Mouse (Mus musculus) CH12F3 (cell line): ENCODE results near the gene Dnal4.
"Not testable (repeated sequence)": the region's sequence is repeated elsewhere in the genome, so short reads cannot be mapped to it uniquely, and the experiment has no call there.

Source experiments
- in situ Hi-C: fragments of 300-500 bp; cut with MboI; formaldehyde crosslinking; loops from 2 replicates; pipeline ENCODE4 v1.14.3; 2020; ENCODE audit warnings: low sequenced_read_pairs

Dnal4 gene

DNA sequence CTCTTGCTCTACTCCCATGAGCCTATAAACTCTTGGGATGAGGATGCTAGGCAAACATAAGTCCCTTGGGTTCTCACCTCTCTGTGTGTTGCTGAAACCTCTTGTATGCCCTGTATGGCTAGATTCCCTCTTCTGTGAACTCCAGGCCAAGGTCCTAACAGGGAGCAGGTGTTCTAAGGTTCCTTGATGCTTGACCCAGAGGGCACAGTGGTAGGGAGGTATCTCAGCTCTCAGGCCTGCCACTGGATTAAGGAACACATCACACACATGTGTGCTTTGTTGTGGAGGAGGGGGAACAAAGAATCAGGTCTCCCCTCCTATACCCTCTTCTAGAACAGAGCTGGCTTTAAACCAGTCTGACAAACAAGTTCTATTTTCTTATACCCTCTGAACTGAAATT is at the start of gene Dnal4:
Dnal4 (minus strand) TSS at position 101 of the 400 bp plus-strand sequence.
- in situ Hi-C loops, result no loop called here

DNA sequence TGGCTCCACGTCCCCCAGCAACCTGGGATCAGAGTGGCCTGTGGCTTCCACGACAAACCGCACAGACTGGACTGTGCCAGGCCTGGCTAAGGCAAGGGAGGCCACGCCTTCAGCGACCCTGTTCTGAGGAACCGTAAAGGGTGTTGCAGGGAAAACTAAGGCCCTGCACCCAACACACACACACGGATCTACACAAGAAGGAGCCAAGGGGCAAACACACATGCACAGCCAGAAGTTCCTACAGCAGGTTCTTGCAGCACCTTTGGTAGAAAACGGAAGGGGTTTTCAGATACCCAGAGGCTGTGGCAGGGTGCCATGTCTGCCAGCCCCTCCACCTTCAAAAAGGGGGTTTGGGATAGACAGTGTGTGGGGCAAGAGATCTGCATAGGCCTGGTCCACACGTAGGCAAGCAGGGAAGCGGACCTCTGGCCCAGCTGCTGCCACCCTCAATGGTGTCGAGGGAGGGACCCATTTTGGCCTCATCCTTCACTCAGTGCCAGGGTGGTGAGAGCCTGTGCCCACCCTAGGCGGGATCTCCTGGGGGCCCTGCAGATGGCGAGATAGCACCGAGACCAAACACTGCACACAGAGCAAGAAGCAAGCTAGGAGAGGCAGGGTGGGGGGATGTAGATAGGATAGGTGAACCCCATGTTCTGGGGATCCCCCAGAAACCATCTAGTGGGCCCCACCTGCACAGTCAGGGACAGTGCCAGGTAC is 49.6 kb upstream of the Dnal4 start:
- in situ Hi-C loops, result no loop called here

DNA sequence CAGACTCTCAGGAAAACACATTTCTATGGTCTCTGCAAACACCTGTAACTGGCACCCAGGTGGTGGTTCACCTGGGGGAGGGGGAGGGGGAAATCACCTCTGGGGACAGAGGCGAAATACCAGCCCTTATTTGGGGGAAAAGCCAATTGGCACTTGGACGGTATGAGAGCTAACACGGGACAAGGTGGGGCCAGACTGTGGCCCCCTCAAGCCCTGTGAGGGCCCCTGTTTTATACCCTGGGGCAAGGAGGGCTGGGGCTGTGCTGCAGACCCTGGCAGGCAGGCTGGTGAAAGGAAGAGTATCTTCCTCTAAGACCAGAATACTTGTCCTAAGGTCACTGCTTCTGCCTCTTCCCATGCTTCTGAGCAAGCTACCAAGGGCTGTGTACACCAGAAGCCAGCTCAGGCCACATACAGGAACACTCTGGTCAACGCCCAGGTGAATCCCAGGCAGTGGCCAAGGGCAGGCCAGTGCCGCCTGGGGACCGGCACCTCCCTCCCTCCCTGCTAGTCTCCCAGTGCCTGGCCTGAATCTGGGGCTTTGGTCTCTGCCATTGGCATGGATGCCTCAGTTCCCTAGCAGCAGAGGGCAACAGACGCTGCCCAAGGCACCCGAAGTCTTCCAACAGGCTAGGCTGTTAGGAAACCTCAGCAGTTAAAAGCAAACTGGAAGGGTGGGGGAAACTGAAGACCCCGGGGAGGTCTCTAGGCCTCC is 48.7 kb upstream of the Dnal4 start:
- in situ Hi-C loops, result no loop called here

DNA sequence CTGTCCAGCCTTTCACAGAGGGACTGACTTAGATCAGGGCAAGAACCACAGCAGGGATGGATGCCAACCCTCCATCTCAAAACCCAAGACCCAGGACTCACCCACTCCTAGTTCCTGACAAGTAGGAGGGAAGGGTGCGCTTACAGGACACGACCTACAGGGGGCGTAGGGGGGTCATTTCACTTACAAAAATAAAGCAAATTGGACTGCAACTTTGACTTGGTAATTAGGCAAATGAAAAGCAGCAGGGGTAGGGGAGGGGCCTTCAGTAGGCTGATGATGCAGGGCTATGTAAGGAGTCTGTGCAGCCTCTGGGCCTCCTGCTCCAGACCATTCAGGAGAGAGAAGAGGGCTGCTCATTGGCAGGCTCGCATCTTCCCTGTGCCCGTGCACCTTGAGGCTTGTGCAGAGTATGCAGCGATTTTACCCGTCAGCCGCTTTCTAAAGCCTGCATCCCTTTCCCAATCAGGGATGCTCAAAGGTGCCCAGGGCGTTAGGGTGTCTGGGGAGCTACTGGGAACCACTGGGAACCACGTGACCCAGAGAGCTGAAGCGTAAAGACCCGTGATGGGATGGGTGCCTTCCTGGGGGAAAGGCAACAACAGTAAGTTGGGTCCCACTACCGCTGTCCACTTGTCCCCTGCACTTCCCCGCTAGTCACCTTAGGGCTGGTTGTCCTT is 47.6 kb upstream of the Dnal4 start:
- in situ Hi-C loops, result no loop called here

DNA sequence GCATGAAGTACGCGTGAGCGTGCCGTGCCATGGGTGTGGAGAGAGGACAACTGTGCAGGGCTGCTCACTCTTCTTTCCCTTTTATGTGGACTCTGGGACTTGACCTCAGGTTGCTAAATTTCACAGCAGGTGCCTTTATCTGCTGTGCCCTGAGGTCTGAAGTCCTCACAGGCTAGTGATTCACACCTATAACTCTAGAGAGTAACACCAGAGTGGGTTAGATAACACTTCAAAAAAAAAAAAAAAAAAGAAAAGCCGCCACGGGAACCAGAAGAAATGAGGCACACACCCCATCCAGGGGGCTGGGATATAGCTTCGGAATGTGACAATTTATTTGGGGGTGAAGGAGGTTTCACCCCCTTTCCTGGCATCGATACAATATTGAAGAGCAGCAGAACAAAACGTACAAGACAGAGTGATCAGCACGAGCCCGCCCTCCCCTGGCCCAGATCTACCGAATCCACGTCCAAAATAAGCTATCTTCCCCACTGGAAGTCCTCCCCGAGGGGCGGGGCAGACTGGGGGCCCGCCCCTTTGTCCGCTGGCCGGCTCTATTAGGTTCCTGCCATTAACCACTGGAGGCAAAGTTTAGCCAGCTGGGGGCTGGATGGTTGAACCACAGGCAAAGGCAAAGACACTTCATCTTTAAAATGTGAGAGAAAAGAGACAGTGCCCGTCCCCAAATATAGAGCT is 46.1 kb upstream of the Dnal4 start:
- in situ Hi-C loops, result no loop called here

DNA sequence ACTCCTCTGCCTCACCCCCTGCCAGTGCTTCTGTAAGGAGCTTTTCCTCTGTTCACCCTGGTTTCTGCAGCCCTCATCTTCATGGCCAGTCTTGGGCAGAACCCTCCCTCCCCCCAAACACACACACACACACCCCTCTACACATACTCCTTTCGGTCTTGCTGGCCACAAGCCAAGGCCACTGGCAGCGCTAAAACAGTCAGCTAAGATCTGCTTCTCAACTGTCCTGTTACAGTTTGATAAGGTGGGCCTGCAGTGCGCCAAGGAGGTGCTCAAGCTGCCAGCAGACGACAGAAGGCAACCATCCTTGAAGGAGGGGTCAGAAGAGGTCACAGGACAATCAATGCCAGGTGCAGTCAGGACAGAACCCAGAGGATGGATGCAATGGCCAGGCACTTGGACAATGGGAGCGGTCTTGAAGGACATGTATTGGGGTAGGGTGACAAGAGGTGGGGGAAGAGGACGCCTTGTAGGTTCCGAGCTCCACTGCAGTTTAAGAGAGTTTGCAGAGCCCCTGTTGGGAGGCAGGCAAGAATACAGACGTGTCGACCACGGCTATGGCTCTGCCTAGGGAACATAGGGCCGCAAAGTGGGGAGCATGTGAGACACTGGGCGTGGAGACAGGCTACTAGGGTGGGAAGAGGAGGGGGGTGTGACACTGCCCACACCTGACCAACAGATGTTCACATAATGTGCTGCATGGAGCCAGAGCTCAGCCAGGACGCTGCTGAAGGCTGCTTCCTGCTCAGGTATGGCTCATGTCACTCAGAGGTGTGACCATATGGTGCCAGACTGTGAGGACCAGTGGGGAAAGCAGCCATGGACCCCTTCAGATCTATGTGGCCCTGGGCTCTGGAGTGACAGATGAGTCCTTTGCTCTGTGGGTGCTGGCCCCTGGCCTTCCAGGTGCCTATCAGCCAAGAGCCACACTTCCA is 44.9 kb upstream of the Dnal4 start:
- in situ Hi-C loops, result no loop called here

DNA sequence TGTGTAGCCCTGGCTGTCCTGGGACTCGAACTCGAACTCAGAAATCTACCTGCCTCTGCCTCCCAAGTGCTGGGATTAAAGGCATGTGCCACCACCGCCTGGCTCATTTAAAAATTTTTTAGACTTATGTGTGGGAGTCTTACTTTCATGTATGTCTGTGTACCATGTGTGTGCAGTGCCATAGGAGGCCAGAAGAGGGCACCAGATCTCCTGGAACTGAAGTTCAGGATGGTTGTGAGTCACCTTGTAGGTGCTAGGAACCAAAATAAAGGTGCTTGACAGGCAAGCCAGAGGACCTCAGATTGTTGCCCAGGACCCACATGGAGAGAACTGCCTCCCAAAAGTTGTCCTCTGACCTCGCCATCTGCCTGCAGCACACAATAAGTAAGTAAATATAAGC is 40.7 kb upstream of the Dnal4 start:
- in situ Hi-C loops, result no loop called here

DNA sequence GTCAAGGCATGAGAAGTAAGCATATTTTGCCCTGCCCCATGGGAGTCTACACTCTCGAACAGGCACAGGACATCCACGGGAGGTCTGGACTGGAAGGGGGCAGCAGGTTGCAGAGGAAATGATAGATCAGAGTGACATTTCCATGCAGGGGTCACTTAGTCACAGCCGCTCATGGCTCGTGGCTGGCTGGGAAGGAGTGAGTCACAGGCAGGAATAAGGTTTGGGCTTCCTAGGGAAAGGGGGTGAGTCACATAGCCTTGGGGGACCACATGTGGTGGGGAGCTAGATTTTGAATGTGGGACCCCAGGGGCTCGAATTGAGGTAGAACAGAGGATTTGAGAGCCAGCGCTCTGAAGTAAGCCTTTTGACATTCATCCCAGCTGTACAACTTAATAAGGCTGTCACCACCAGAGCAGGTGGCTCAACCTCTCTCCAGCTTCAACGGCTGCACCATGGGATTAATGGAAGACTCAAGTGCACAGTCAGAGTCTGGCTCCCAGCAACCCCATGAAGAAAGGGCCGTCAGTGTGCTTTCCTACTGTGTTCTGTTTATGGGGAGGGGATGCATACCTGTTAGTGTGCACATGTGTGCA is 36.1 kb upstream of the Dnal4 start:
- in situ Hi-C loops, result no loop called here

DNA sequence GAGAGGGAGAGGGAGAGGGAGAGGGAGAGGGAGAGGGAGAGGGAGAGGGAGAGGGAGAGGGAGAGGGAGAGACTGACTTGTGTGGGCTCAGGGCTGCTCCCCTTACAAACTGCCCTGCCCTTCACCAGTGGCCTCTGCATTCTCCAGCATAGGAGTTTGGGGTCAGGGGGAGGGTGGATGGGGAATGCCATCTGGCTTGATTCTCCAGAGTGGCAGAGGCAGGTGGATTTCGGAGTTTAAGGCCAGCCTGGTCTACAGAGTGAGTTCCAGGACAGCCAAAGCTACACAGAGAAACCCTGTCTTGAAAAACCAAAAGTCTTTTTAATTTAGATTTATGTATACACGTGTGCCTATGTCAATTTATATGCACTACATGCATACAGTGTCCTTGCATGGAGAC is 35.2 kb upstream of the Dnal4 start:
- in situ Hi-C loops, result not testable (repeated sequence)

DNA sequence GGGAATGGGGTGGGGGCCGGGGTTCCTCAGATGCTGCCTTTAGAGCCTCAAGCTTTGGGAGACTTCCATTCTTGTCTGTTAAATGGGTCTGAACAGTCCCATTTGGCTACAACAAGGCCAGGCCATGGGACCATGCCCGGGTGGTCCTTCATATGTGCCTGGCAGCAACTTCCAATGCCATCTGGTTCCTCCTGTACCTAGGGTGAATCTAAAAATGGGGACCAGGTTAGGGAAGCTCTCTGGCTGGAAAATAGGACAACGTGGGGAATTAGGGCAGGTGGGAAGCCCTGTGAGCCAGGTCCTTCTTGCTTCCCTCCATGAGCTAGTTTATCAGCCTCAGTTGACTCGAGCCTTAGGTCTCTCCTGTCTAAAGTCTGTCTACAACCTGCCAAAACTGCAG is 33.3 kb upstream of the Dnal4 start:
- in situ Hi-C loops, result no loop called here

DNA sequence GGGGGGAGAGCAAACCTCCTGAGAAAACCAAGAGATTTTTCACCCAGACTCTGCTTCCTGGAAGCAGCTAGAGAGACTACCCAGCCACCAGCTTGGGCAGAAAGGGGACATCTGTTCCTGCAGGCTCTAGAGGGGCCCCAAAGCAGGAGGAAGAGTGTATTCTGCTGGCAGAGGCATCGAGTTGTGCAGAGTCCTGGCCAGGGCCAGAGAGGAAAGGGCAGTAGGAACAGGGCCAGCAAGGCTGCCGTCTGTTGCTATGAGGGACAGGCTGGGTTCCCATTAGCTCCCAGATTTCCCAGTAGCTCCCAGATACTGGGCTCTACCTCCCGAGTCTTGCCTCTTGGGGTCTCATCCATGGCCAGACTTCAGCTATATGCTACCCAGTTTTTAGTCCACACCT is 32.4 kb upstream of the Dnal4 start:
- in situ Hi-C loops, result no loop called here

DNA sequence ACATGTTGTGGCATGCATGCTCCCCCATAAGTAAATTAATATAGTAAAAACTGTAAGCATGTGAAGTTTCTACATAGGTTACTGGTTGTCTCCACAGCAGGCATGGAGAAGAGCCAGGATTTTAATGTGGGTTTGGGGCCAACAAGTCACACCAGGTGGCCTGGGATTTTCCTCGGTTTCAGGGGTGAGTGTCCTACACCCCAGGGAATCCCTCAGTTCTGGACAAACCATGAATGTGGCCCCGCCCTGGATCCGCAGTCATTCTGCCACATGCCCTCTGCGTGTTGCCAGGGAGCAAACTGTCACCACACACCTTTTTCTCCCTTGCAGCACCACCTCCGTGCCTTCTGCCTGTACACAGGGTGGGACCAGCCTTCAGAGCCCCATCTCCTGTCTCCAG is 31.0 kb upstream of the Dnal4 start:
- in situ Hi-C loops, result no loop called here

DNA sequence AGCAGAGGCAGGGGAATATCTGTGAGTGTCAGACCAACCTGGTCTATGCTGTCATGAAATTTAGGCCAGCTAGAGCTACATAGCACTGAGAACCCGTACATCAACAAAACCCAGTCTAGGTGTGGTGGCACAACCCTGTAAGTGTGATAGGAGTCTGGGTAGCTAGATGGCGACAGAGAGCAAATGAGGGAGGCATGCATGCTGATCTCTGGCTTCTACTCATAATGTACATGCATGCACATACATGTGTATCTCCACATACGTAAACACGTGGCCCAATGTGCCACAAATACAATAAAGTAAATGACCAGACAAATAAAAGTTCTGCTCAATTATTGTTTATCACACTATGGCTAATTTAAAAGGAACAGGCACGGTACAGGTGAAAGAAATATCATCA is 30.5 kb upstream of the Dnal4 start:
- in situ Hi-C loops, result no loop called here

DNA sequence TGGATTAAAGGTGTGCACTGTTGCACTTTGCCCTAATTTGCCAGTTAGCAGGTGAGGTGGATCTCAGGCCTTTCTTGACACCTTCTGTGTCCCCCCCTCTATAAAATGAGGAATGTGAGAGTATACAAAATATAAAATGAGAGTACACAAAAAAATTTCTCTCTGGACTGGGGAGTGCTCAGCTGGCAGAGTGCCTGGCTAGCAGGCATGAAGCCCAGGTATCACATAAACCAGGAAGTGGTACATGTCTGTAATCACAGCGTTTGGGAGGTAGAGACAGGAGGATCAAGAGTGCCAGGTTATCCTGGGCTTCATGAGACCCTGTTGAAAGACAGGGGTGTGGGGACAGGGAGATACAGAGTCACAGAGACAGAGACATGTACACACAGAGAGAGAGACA is 29.4 kb upstream of the Dnal4 start:
- in situ Hi-C loops, result no loop called here

DNA sequence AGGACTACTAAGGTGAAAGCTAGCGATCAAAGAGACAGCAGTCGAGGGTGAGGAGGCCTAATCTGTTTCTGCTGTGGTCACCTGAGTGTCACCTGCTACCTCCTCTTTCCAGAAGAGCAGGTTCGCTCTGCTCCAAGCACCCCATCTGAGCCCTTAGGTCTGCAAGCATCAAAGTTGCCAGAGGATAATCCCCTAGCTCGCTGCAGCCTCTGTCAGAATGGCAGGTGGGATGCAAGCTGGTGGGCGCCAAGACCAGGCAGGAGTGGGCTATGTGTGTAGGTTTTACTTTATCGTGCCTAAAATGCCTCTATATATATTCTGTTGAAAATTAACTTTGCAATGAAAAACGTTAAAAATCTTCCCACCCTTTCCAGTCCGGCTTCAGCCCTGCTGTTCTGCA is 27.6 kb upstream of the Dnal4 start:
- in situ Hi-C loops, result no loop called here

DNA sequence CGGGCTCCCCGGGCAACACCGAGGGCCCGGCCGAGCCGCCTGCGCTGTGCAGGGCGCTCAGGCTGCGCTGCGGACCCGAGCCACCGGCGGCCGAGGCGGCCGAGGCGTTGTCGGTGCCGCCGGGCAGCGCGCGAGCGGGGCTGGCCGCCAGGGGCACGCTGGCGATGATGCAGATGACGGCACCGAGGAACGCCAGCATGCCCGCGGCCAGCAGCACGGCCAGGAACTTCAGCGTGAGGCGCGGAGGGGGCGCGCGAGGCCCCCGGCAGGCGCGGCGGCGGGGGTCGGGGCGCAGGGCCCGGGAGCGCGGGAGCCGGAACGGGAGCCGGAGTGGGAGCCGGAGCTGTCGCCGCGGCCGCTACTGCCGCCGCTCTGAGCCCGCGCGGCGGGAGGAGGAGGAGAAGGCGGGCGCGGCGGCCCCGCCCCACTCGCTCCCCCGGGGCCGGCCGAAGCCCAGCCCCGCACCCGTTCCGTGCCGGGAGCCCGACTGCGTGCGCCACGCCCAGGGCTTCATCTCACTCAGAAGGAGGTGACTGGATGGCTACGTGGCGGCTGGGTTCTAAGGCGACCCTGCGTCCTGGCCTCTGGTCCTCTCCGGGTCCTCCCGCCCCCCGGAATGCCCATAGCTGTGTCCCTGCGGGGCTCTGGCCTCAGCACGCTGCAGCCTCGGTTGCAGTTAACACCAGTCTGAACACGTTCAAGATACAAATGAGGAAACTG is 26.9 kb upstream of the Dnal4 start, which contains the start of gene Nptxr:
Nptxr (minus strand) TSS at position 415 of the 720 bp plus-strand sequence.
- in situ Hi-C loops, result no loop called here

DNA sequence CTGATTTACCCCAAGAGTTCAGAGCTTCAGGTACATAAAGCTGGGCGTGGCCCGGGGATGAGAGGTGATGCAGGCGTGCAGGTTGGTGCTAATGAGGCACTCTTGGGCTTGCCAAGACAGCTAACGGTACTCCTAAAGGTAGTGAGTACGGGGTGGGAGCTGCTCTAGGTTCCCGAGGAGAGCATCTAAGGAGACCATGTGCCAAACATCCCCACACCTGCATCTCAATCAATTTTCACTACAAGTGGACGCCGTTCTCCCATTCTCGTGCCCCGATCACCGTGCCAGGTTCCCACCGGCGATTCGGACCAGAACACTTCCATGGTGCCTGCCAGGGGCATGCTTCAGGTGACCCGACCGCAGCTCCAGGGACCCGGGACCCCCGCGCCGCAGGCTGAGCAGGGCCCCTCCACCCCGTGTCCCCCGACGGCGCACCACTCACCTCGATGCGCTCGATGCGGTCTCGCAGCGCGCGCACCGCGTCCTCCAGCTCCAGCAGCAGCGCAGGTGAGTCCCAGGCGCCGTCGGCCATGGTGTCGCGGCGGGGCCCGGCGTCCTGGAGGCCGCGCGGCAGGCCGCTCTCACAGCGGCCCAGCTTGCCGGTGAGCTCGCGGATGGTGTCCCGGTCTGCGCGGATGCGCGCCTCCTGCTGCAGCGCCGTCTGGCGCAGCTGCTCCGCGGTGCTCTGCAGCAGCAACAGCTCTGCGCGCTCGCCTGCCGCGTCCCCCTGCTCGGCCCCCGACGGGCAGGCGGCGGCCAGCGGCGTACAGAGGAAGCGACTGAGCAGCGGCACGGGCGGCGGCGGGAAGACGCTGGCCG is 26.1 kb upstream of the Dnal4 start:
- in situ Hi-C loops, result no loop called here

DNA sequence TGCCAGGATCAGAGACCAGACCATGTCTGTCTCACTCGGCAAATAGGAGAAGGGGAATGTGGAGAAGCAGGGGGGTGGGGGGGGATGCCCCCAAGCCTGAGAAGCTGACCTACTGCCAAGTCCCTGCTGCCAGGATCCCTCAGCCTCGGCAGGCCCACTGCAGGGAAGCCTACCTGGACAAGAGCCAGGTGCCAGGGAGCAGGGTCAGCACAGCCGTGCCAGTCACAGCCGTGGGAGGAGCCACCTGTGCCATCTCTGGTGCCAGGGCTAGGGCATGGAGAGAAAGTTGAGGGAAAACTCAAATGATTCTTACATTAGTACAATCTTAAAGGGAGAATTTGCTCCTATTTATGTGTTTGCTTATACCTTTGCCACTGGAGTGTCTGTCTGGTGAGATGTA is 24.7 kb upstream of the Dnal4 start:
- in situ Hi-C loops, result no loop called here
